Mouse (Mus musculus) ovary, postnatal 14 days (tissue): ENCODE data around the gene Ldb3.

Experiments used
- DNase-seq: peaks from one replicate; pipeline ENCODE4 v3.0.0; 2022; ENCODE audit warnings: low spot score

Gene Ldb3

GRCm38 (mm10) chr14:34508842-34509439 lies 79.5 kb downstream of the Ldb3 start:
- DNase-seq, result no peak

DNA sequence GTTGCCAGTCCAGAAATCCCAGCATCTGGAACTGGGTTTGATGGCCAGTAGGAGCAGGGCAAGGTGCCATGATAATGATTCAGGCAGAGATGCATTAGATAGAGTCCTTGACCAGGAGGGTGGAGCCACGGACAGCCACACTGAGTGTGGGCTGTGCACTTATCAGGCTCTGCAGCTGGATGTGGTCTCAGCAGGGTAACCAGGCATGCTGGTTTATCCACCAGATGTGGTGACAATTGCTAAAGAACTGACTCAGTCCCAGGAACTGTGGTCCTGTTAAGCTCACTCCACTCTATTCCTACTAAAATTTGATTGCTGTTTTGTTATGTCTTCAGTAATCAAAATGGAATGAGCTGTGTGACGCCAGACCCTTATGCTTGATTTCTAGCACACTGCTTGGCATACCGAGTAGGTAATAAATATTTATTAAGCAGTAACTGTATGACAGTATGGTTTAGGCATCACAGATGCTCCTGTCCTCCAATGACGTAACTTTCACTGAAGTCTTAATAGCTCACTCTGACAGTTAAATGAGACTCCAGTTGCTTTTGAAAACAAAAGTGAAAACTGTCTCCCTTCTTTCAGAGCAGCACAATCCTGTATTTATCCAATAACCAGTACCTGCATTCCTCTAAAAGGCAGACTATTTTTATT lies 80.2 kb downstream of the Ldb3 start:
- no peak for DNase-seq

- DNase-seq, result no peak
Measured at GRCm38 (mm10) chr14:34505309-34505708, 83.2 kb downstream of the Ldb3 start.

- no peak for DNase-seq
Measured at GRCm38 (mm10) chr14:34504377-34504776, 84.1 kb downstream of the Ldb3 start.

DNA sequence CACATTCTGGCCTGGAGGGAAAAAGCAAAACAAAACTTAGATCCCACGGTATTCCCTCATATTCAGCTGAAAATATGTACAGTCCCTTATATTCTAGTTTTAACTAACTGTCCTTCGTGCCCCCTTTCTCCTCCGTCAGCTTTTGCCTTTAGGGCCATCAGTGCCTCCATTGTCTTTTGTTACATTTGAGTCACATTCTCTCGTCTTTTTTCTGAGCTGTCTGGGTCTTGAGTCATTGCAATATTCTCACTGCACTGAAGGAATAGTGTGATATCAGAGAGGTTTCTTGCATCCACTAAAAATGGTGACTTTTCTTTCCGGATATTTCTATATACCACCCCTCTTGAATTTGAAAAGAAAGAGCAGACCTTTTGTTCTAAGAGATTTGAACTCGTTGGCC lies 84.7 kb downstream of the Ldb3 start:
- DNase-seq, result no peak

GRCm38 (mm10) chr14:34503325-34503647 lies 85.2 kb downstream of the Ldb3 start, which contains the start of gene Bmpr1a:
Gene Bmpr1a, minus strand, starts transcription at chr14:34503341.
- DNase-seq, result no peak

DNA sequence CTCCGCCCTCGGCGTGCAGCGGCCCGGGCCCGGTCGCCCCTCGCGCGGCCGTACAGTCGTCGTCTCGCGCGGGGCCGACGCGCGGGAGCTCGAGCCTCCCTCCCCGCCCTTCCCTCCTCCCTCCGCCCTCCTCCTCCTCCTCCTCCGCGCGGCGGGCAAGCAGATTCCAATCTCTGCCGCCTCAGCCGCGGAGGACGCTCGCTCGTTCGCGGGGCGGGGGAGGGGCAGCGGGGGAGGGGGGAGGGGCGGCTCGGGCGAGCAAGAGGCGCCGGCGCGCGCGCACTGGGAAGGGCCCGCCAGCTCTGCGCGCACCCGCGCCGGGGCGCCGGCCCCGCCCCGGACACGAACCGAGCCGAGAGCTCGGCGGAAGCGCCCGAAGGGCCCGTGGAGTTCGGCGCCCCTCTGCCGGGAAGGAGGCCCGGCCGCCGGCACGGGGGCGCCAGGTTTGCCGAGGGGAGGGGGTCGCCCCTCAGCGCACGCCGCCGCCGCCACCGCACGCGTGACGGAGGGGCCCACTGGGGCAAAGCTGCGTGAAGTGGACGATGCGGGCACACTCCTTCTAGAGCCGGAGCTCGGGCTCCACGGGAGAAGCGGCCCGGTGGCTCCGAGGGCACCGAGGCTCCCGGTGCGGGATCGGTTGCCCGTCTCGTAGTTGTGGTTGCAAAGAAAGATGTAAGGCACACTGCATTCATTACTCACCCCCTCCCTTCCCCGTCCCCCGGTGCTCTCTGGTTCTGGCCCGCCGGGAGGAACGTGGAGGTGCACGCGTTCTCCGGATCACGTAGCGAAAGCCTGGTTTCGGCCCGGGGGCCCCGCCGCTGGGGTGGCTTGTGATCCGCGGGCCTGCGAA lies 85.8 kb downstream of the Ldb3 start:
- DNase-seq, result peak; percentile 79

GRCm38 (mm10) chr14:34501804-34502474 lies 86.5 kb downstream of the Ldb3 start:
- DNase-seq, result peak; percentile 43

GRCm38 (mm10) chr14:34501447-34501803 lies 87.1 kb downstream of the Ldb3 start:
- no peak for DNase-seq

DNA sequence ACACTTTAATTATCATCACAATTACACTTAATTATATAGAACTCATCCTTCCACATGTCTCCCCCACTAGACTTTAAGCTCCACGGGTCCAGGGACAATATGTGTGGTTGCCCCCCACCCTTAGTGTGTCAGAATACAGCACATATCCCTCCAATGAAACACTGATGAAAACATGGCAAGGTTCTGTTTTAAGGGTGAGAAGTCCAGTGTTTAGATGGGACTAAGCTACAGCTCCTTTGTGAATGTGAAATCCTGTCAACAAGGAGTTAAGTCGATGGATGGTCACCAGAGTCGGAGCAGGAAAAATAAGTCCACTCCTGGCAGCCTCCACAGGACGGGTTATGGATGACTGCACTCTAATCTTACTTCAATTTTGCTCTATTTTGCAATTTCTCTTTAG lies 88.2 kb downstream of the Ldb3 start:
- DNase-seq, result no peak

GRCm38 (mm10) chr14:34499664-34500063 lies 88.8 kb downstream of the Ldb3 start:
- DNase-seq, result no peak

- DNase-seq, result no peak
Measured at GRCm38 (mm10) chr14:34497346-34497745, 91.1 kb downstream of the Ldb3 start.

- DNase-seq, result no peak
Measured at GRCm38 (mm10) chr14:34493682-34494081, 94.8 kb downstream of the Ldb3 start.

DNA sequence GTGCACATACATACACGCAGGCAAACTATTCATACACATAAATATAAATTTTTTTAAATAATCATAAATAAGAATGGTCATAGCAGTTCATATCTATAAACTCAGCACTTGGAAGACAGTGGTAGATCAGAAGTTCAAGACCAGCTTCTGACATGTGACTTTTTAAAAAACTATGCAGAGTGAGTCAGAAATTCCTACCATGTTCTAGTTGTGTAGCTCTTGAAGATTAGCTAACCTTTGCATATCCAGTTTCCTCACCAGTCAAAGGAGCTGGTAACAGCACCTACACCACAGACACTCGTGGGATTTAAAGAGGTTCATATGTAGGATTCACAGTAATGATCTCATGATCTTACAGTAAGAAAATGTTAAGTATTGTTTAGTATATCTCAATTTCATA lies 95.8 kb downstream of the Ldb3 start:
- DNase-seq, result no peak

DNA sequence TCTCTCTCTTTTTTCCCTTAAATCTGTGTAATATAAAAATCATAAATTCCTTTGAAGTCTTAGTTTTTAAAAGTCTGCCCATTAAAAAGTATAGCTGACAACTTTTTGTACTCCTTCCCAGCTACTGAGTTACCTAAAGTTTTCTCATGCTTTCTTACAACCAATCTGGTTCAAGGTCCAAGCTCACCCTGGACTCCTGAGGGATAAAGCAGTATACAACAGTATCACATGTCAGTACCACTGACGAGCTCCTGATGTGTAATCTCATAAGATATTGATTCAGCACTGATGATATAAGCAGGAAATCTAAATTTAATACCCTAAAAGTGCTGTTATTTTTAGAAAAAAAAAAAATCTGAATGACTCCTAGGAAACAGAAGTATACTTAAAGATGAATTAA lies 97.5 kb downstream of the Ldb3 start:
- DNase-seq, result no peak

- DNase-seq, result no peak
Measured at GRCm38 (mm10) chr14:34489928-34490327, 98.6 kb downstream of the Ldb3 start.

DNA sequence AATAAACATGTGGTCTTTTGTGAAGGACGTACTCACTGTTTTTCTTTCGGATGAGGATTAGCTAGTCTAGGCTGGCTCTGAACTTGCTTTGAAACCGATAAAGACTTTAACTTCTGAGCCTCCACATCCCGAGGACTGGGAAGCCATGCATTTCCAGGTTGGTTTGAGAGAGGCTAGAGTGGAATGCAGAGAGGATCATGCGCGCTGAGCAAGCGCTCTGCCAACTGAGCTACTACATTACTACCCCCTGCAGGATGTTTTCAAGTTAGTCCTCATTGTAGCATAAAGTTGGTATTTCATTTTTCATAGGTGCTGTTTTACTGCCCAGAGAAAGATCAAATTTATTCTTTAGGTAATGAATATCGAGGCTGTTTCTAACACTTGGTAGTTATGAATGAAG lies 102.3 kb downstream of the Ldb3 start:
- DNase-seq, result no peak

DNA sequence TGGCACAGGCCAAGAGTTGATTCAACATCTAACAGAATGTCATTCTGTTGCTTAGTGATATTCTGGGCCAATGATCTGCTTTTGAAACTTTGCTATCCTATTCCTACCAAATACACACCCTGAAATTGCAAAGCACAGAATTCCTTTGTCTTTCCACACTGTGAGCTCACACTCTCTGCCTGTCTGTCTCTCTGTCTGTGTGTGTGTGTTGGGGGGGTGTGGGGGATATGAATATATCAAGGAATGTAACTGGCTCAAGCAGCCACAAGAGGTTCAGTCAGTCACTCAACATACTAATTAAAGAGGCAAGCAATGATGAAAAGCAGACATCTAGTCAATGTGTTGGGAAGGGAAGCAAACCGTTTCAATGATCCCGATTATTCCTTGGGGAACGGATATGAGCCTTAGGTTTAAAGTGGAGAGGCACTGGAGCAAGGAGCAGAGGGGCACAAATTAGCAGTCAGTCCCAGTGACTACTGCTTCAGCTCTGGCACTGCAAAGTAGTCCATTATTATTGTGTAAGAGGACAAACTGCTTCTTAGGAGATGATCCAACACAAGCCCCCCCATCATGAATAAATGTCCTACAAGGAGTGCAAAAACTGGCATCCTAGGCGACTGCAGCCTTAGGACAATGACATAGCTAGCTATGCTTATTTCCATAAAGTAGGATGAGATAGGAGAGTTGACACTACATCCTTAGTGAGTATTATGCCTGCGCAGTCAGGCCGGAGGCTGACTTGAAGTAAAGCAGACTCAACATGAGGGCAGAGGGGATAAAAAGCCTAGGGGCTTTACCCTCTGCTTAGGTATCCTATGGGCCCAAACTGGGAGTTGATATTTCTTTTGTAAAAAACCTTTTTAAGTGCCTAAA lies 104.8 kb downstream of the Ldb3 start:
- no peak for DNase-seq
